Mouse (Mus musculus) mature B cell (primary cell): ENCODE measurements around the gene Lcmt2.
"Not testable (repeated sequence)": the region's sequence is repeated elsewhere in the genome, so short reads cannot be mapped to it uniquely, and the experiment has no call there.

Source experiments
- in situ Hi-C: fragments of 300-500 bp; cut with MboI; formaldehyde crosslinking; loops from 2 replicates; pipeline ENCODE4 v1.14.3; 2019

The Lcmt2 gene

GRCm38 (mm10) chr2:121140018-121140882 lies at the start of gene Lcmt2, which contains the start of gene Adal:
Gene Lcmt2 (minus strand): TSS chr2:121140653.
Gene Adal (plus strand): TSS chr2:121140428.
- in situ Hi-C loops = no loop called here

GRCm38 (mm10) chr2:121188530-121188929 lies 48.1 kb upstream of the Lcmt2 start:
- in situ Hi-C loops = no loop called here

- in situ Hi-C loops = no loop called here
Measured at GRCm38 (mm10) chr2:121184142-121184541, 43.7 kb upstream of the Lcmt2 start.

GRCm38 (mm10) chr2:121183431-121183830 lies 43.0 kb upstream of the Lcmt2 start:
- in situ Hi-C loops = no loop called here

- in situ Hi-C loops = no loop called here
Measured at GRCm38 (mm10) chr2:121178828-121179479, 38.5 kb upstream of the Lcmt2 start.

- in situ Hi-C loops = no loop called here
Measured at GRCm38 (mm10) chr2:121170980-121171742, 30.7 kb upstream of the Lcmt2 start, which contains the start of gene Zscan29. Gene Zscan29 (minus strand): TSS chr2:121171125.

GRCm38 (mm10) chr2:121170481-121170971 lies 30.1 kb upstream of the Lcmt2 start, which contains the start of gene Tubgcp4:
Gene Tubgcp4 (plus strand): TSS chr2:121170654.
- in situ Hi-C loops = no loop called here

GRCm38 (mm10) chr2:121169902-121170301 lies 29.4 kb upstream of the Lcmt2 start:
- in situ Hi-C loops = no loop called here

- in situ Hi-C loops = no loop called here
Measured at GRCm38 (mm10) chr2:121169173-121169572, 28.7 kb upstream of the Lcmt2 start.

- in situ Hi-C loops = no loop called here
Measured at GRCm38 (mm10) chr2:121153100-121153499, 12.6 kb upstream of the Lcmt2 start.

- in situ Hi-C loops = no loop called here
Measured at GRCm38 (mm10) chr2:121149679-121150078, 9.2 kb upstream of the Lcmt2 start.

GRCm38 (mm10) chr2:121142415-121142814 lies 2.0 kb upstream of the Lcmt2 start:
- in situ Hi-C loops = no loop called here

GRCm38 (mm10) chr2:121141216-121142035 lies 973 bp upstream of the Lcmt2 start:
- in situ Hi-C loops = no loop called here

- in situ Hi-C loops = no loop called here
Measured at GRCm38 (mm10) chr2:121139266-121140017, 1.0 kb downstream of the Lcmt2 start.

GRCm38 (mm10) chr2:121137371-121137770 lies 3.1 kb downstream of the Lcmt2 start:
- in situ Hi-C loops = no loop called here

- in situ Hi-C loops = no loop called here
Measured at GRCm38 (mm10) chr2:121132822-121133221, 7.6 kb downstream of the Lcmt2 start.

- in situ Hi-C loops = no loop called here
Measured at GRCm38 (mm10) chr2:121128865-121129620, 11.4 kb downstream of the Lcmt2 start.

GRCm38 (mm10) chr2:121127536-121127935 lies 12.9 kb downstream of the Lcmt2 start:
- in situ Hi-C loops = no loop called here

- in situ Hi-C loops = not testable (repeated sequence)
Measured at GRCm38 (mm10) chr2:121126302-121126701, 14.2 kb downstream of the Lcmt2 start.

GRCm38 (mm10) chr2:121119260-121119659 lies 21.2 kb downstream of the Lcmt2 start:
- in situ Hi-C loops = no loop called here
